Mouse (Mus musculus): ENCODE measurements around the gene Syn3.
"Not testable (repeated sequence)": the region's sequence is repeated elsewhere in the genome, so short reads cannot be mapped to it uniquely, and the experiment has no call there.

The Syn3 gene

DNA sequence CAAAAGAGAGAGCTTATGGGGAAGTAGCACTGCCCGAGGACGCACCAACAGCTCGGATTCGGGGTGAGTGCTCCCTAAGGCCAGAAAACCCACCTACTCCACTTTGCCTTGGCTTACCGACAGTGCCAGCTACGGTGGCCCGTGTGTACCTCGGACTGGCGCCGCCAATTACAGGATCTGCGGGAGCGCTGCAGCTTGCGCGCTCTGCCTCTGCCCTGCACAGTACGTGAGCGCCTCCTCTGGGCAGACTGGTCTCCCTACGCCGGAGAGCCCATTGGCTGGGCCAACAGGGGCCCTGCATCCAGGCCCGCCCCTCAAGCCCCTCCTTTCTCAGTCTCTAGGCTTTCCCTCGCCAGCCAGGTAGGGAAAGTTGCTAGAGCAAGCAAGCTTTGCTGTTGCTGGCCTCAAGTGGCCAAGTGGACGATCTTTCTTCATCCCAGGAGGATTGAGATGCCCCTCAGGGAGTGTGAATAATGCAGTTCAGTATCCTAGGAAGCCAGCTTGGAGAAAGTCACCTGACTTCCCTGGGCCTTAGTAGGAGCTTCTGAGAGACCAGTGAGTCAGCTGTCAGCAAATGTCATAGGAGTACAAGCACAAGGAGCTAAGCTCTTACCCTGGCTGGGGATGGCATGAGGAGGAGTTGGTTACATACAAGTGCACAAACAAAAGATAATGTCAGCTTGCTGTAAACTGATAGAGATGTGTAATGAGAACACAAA, at the start of gene Syn3:
TSS of gene Syn3 (minus strand) at position 224 of the 719 bp plus-strand sequence.
- peak; percentile 95 for DNase-seq

GRCm38 (mm10) chr10:86526357-86526874, 27.7 kb upstream of the Syn3 start:
- DNase-seq, result not testable (repeated sequence)

GRCm38 (mm10) chr10:86513801-86514200, 15.1 kb upstream of the Syn3 start:
- no peak for DNase-seq

- DNase-seq, result no peak
These were observed 12.2 kb upstream of the Syn3 start for GRCm38 (mm10) chr10:86510941-86511340.

GRCm38 (mm10) chr10:86502063-86502462, 3.4 kb upstream of the Syn3 start:
- no peak for DNase-seq

GRCm38 (mm10) chr10:86498051-86498672, 534 bp downstream of the Syn3 start:
- peak; percentile 72 for DNase-seq

DNA sequence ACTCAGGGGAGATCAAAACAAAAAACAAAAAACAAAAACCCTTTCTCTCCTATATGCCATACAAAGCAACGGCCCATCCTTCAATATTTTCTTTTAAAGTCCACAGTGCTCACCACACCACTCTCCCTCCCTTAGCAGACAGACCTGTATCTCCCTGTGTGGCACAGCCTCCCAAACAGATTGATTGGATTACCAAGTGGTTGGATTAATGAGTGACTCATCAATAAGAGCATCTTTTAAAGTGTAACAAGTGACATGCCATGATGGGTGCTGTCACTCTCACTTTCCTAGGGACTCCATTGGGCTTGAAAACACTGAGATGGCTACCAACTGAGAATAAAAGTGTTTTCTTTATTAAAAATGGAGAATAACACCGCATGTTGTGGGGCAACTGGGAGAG, 2.8 kb downstream of the Syn3 start:
- DNase-seq, result no peak

DNA sequence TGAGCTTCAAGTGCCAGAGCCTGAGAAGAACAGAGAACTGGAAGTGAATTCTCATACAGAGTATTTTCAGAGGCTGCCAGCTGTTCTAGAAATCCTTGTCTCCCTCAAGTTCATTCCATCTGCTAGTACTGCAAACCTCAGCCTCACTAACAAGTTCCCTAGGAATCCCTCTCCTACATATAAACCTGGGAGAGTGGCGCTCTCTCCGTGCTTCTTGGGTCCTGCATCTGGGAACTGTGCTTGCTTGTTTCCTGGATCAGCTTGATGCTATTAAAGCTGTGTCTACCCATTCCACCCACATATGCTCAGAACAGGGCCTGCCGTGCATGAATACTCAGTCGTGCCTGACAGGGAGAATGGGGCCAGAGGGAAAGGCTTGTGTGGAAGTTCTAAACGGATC, 5.6 kb downstream of the Syn3 start:
- DNase-seq, result no peak

DNA sequence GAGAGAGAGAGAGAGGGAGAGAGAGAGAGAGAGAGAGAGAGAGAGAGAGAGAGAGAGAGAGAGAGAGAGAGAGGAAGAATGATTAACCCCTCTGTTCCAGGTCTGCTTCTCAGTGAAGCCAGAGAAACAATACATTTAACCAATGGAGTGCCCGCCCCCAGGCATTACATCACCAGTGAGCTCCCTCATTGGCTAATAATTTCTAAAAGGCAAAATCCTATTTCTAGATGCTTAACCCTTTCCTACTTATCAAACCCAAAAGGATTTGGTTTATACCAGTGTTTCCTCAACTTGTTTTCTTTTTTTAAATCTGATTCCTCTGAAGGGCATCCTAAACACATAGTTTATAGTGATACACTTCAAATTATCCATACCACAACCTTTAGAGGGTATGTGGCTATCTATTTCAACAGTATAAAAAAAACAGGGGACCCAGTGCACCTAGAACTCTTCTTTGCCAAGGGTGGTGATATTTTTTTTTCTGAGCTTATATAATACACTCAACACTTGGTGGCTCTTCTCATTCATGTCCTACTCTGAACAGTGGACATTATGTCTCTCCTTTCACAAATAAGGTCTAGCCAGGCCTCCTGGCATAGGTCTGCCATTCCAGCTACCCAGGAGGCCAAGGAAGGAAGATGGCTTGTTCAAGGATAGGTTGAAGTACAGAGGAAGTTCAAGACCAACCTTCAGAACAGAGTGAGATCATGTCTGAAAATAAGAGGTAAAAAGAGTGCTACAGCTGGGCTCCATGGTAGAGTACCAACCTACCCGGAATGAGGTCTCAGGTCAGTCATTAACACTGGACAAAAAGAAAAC, 6.4 kb downstream of the Syn3 start:
- no peak for DNase-seq

- no peak for DNase-seq
These were observed 7.2 kb downstream of the Syn3 start for GRCm38 (mm10) chr10:86491316-86492088.

DNA sequence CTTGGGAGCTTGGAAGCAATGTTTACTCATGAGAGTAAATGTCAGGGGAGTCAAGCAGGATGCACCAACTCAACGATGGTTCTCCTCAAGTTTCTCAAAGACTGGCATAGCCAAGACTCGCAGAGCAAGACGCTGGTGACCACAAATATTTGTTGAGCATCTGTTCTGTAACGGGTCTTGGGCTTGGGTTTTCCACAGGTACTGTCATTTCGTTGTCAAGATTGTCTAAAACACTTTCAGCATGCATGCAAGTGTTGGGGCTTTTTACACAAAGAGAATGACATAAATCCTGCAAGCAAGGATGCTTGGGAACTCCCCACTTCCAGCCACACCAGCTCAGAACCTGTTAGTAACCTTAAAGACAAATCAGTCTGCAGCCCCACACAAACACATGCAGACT, 10.2 kb downstream of the Syn3 start:
- DNase-seq, result no peak

DNA sequence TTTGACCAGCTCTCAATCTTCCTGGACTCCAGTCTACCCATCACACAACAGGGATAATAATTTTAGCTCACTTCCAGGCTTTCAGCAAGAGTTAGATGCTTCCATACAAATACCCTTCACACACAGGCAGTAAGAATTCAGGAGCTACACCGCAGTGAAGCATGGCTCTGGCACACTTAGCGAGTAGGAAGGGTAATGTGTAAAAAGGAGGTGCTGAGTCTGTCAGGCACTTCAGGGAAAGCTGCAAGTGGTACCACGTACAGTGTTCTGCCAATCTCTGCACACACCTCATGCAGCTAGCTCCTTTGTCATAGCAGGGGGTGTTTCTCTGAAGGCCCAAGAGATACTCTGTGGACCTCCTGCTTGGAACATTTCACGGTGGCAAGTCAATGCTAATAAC, 12.7 kb downstream of the Syn3 start:
- no peak for DNase-seq

GRCm38 (mm10) chr10:86483968-86484367, 14.7 kb downstream of the Syn3 start:
- DNase-seq, result no peak

DNA sequence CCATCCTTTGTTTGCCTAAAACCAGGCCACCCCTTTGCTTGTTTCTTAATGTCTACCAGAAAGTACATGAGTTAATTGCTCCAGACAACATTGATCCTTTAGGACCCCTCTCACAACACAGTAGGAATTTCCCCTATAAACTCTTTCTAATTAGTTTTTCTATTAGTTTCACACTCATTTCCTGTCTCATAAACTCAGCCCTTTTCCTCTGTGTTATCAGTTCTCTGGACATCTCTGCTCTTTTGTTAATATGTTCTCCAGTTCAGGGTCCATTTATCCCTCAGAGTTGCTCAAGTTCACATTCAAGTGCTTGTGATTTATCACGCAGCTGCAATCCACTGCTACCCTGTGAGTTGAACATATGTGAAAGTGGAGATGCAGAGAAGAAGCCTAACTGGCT, 16.2 kb downstream of the Syn3 start:
- no peak for DNase-seq

- DNase-seq, result no peak
These were observed 18.0 kb downstream of the Syn3 start for GRCm38 (mm10) chr10:86480711-86481110.

DNA sequence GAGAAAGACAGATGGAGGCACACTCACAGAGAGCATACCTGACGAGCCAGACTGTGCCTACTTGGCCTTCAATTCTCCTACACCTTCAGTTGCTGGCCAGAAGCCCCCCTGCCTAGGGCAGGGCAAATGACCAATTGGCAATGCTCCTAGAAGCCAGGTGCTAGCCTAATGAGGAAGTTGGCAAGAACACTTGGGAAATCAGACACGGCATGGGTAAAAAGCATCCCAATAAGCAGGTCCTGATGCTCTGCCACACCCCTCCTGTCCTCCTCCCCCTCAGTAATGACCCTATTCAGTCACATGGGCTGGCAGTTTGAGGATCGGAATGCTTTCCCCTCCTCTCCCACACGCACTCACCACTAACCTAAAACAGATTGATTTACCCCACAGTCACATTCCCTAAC, 19.0 kb downstream of the Syn3 start:
- no peak for DNase-seq

GRCm38 (mm10) chr10:86476720-86477119, 22.0 kb downstream of the Syn3 start:
- no peak for DNase-seq

GRCm38 (mm10) chr10:86475270-86475669, 23.4 kb downstream of the Syn3 start:
- DNase-seq, result no peak

DNA sequence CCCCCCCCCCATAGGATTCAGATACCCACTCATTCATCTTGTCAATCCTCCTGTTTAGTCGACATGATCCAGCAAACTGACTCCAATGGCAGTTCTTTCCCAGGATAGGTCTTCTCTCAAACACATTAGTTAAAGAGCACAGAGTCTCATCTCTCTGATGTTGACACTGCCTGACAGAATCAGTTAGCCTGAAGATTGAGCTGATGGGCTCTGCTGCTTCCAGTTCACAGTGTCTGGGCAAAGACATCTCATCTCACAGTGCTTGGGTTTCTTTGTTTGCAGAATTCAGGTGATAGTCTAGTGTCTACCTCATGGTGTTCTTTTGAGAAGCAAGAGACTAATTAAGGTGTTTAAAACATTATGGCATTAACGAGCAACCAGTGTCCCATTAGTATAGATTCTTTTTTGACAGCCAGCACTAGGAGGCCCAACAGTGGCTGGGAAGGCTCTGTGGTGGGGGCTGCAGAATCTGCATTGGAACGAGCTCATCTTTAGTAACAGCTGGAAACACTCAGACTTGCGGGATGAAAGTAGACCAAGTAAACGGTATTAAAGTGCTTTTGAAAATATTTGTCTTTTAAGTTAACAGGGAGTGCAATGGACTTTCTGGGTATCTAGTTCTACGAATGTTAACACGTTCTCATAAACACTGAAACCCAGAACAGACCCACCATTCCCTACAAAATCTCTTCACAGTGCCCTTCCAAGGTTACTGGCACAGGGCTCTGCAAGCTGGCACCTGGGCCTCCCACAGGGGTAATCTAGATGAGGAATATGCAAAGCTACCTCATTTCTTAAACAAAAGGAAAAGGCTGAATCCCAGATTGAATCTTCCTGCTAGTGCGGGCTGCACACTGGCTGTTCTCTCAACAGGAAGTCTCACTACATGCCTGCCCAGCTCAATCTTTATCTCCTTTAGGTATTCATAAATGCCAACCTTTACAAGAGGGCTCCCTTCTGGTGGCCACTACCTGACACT, 24.2 kb downstream of the Syn3 start:
- no peak for DNase-seq

- DNase-seq, result no peak
These were observed 25.0 kb downstream of the Syn3 start for GRCm38 (mm10) chr10:86473637-86474154.

Measured in kidney, adult 11 months (tissue).